Mouse (Mus musculus) G1E-ER4 (cell line): Measurements from ENCODE around the gene Cyp4f40. TPM values are rescaled to one million over a fixed set of nuclear protein-coding genes. Genes with fewer than 3 reads are reported as not detected.
"Not testable (repeated sequence)": the region's sequence is repeated elsewhere in the genome, so short reads cannot be mapped to it uniquely, and the experiment has no call there.

ENCODE experiments used
- GATA1 ChIP-seq: IDR thresholded peaks from one replicate; pipeline ENCODE4 v1.8.0; 2012; ENCODE audit warnings: low read length, inconsistent platforms
- polyA plus RNA-seq: library from polyadenylated mRNA; stranded (reverse); fragments of >175 nt; gene quantifications from 2 replicates; pipeline ENCODE4 v1.2.3, GENCODE M21; 2012

The Cyp4f40 gene
- polyA plus RNA-seq, result not detected in 2 replicates

GRCm38 (mm10) chr17:32658712-32659111, at the start of gene Cyp4f40:
Gene Cyp4f40, plus strand, starts transcription at chr17:32658900.
- TF ChIP-seq GATA1, result no peak

GRCm38 (mm10) chr17:32610896-32611295, 47.8 kb upstream of the Cyp4f40 start:
- no peak for TF ChIP-seq GATA1

GRCm38 (mm10) chr17:32612417-32612816, 46.3 kb upstream of the Cyp4f40 start:
- TF ChIP-seq GATA1, result no peak

- TF ChIP-seq GATA1, result no peak
Observed at GRCm38 (mm10) chr17:32617252-32617651, 41.4 kb upstream of the Cyp4f40 start.

GRCm38 (mm10) chr17:32621018-32621417, 37.7 kb upstream of the Cyp4f40 start, which contains the start of gene Cyp4f37:
Gene Cyp4f37, plus strand, starts transcription at chr17:32621309.
- not testable (repeated sequence) for TF ChIP-seq GATA1

GRCm38 (mm10) chr17:32631936-32632335, 26.8 kb upstream of the Cyp4f40 start:
- no peak for TF ChIP-seq GATA1

GRCm38 (mm10) chr17:32634972-32635314, 23.8 kb upstream of the Cyp4f40 start:
- TF ChIP-seq GATA1, result no peak

GRCm38 (mm10) chr17:32636341-32636740, 22.4 kb upstream of the Cyp4f40 start:
- TF ChIP-seq GATA1, result no peak

- TF ChIP-seq GATA1, result no peak
Observed at GRCm38 (mm10) chr17:32637151-32637550, 21.5 kb upstream of the Cyp4f40 start.

- no peak for TF ChIP-seq GATA1
Observed at GRCm38 (mm10) chr17:32646631-32647030, 12.1 kb upstream of the Cyp4f40 start.

GRCm38 (mm10) chr17:32653860-32654259, 4.8 kb upstream of the Cyp4f40 start:
- no peak for TF ChIP-seq GATA1

- TF ChIP-seq GATA1, result no peak
Observed at GRCm38 (mm10) chr17:32657041-32657440, 1.7 kb upstream of the Cyp4f40 start.

GRCm38 (mm10) chr17:32658246-32658645, 454 bp upstream of the Cyp4f40 start:
- no peak for TF ChIP-seq GATA1

- TF ChIP-seq GATA1, result no peak
Observed at GRCm38 (mm10) chr17:32673976-32674375, 15.3 kb downstream of the Cyp4f40 start.

- no peak for TF ChIP-seq GATA1
Observed at GRCm38 (mm10) chr17:32676040-32676635, 17.4 kb downstream of the Cyp4f40 start.

- TF ChIP-seq GATA1, result no peak
Observed at GRCm38 (mm10) chr17:32680404-32680803, 21.7 kb downstream of the Cyp4f40 start.

- TF ChIP-seq GATA1, result no peak
Observed at GRCm38 (mm10) chr17:32685048-32685750, 26.5 kb downstream of the Cyp4f40 start, which contains the start of gene Cyp4f15. Gene Cyp4f15, plus strand, starts transcription at chr17:32685627.
